Mouse (Mus musculus) splenic B cell, adult 2 months (primary cell): ENCODE measurements around the gene Lsg1.

ENCODE experiments used
- DNase-seq: peaks from one replicate; pipeline ENCODE4 v3.0.0-alpha.2; 2011; ENCODE audit warnings: low read depth, low spot score
- H3K27me3 ChIP-seq: 2 replicates; pipeline ENCODE4 v1.6.1; 2012; ENCODE audit warnings: mild to moderate bottlenecking, low read length, moderate library complexity, mixed read lengths; ENCODE audit not compliant: control insufficient read depth, poor library complexity, insufficient read depth, severe bottlenecking
- H3K36me3 ChIP-seq: 2 replicates; pipeline ENCODE4 v1.6.1; 2012; ENCODE audit warnings: mild to moderate bottlenecking, low read length, moderate library complexity, mixed read lengths; ENCODE audit not compliant: control insufficient read depth, poor library complexity, insufficient read depth, severe bottlenecking

The Lsg1 gene

GRCm38 (mm10) chr16:30510504-30511451 is 76.6 kb downstream of the Lsg1 start:
- Histone ChIP-seq H3K36me3 (no peaks in the 10 kb centered on the region), H3K27me3 (no peaks in the 10 kb centered on the region)
- peak; percentile 92 for DNase-seq
